Mouse (Mus musculus) heart, embryonic 11.5 days (tissue): ENCODE data around the gene Hrk. TPM values are rescaled to one million over a fixed set of nuclear protein-coding genes. Genes with fewer than 3 reads are reported as not detected.

Experiments
- ATAC-seq: fragments of 200-750 bp; cut with Nextera tagmentation; replicated peaks from 2 replicates; pipeline ENCODE4 v1.8.0; 2017; ENCODE audit warnings: moderate library complexity; ENCODE audit not compliant: insufficient number of reproducible peaks, low FRiP score, low TSS enrichment
- H3K27ac ChIP-seq: fragments of 300-500 bp; sonication (generic); 2 replicates; pipeline ENCODE4 v1.5.1; 2014; ENCODE audit warnings: mild to moderate bottlenecking, low read depth, low read length
- H3K27me3 ChIP-seq: fragments of 300-500 bp; sonication (generic); 2 replicates; pipeline ENCODE4 v1.6.1; 2014; ENCODE audit warnings: mild to moderate bottlenecking, low read length, mixed read lengths; ENCODE audit not compliant: control insufficient read depth, insufficient read depth
- H3K36me3 ChIP-seq: fragments of 300-500 bp; sonication (generic); 2 replicates; pipeline ENCODE4 v1.6.1; 2014; ENCODE audit warnings: mild to moderate bottlenecking, low read length, moderate library complexity, mixed read lengths; ENCODE audit not compliant: control insufficient read depth, insufficient read depth
- H3K4me1 ChIP-seq: fragments of 300-500 bp; sonication (generic); 2 replicates; pipeline ENCODE4 v1.6.1; 2014; ENCODE audit warnings: low read length; ENCODE audit not compliant: control insufficient read depth, insufficient read depth
- H3K4me2 ChIP-seq: fragments of 300-500 bp; sonication (generic); 2 replicates; pipeline ENCODE4 v1.6.1; 2014; ENCODE audit warnings: mild to moderate bottlenecking, moderate library complexity
- H3K4me3 ChIP-seq: fragments of 300-500 bp; sonication (generic); 2 replicates; pipeline ENCODE4 v1.5.1; 2014; ENCODE audit warnings: low read depth, low read length
- H3K9ac ChIP-seq: fragments of 300-500 bp; sonication (generic); 2 replicates; pipeline ENCODE4 v1.6.1; 2014; ENCODE audit warnings: mild to moderate bottlenecking, low read depth, low read length, moderate library complexity
- H3K9me3 ChIP-seq: fragments of 300-500 bp; sonication (generic); replicated peaks from 2 replicates; pipeline ENCODE4 v1.6.1; 2016; ENCODE audit warnings: low read length; ENCODE audit not compliant: control insufficient read depth
- WGBS: fragments of 180-500 bp; shearing (Covaris S2); extraction: QIAGEN DNeasy Blood & Tissue Kit; methylation state at CpG from one replicate; pipeline ENCODE4 v1.1.7; 2014; ENCODE audit not compliant: insufficient replicate concordance; 5-methylcytosine and 5-hydroxymethylcytosine counted together
- polyA plus RNA-seq: library from polyadenylated mRNA; unstranded; fragments of >200 nt; fragmentation: Nextera tagmentation; extraction: Ambion mirVana; gene quantifications from 2 replicates; pipeline ENCODE4 v1.2.1, GENCODE M21; 2014

Gene Hrk
- polyA plus RNA-seq, 1 experiment from 2014 or later = not detected

DNA sequence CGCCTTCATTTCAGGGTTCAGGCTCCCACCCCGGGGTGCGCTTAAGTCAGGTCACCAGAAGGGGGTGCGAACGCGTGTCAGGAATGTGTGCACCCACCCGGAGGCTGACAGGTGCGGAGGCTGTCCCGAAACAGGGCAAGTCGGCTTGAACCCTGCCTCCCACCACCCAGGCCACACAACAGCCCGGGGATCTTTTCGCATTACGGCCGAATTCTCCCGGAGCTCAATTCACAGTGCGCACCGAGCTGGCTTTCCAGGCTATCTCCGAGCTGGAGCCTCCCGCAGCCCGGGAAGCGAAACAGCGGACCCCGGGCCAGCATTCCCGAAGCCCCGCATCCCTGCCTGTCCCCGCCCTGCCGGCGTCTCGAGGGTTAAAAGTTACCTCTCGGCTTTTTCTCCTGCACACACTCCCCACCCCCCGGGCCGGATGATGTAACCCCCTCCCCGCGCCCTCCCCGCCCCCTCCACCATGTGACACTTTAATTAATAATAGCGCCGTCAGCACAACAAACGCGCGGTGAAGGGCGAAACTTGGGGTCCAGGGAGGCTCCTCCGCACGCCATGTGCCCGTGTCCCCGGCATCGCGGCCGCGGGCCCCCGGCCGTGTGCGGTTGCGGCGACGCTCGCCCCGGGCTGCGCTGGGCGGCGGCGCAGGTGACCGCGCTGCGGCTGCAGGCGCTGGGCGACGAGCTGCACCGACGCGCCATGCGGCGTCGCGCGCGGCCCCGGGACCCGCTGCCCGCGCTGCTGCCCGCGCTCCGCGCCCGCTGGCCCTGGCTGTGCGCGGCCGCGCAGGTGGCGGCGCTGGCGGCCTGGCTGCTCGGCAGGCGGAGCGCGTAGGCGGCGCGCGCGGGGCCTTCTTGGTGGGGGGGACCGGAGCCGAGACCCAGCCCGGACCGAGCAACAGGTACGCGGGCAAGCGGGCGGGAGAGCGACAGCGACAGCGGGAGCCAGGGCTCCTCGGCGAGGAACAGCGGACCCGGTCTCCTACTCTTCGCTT, 5.1 kb downstream of the Hrk start:
- WGBS = under 1% methylated on average over 97 of the region's 117 CpGs
- H3K4me2 ChIP-seq = peak overlapping the region; percentile 98
- no peaks in the 10 kb centered on the region for H3K9me3 ChIP-seq
- H3K4me3 ChIP-seq = peak overlapping the region; percentile 55
- peaks cover 15% of the 10 kb centered on the region for H3K4me1 ChIP-seq
- ATAC-seq = no peak
- peak overlapping the region; percentile 43; the same call in 1 of the 2 replicates for H3K9ac ChIP-seq
- H3K27me3 ChIP-seq = peaks cover 80% of the 10 kb centered on the region
- H3K36me3 ChIP-seq = no peaks in the 10 kb centered on the region
- no peak overlapping the region for H3K27ac ChIP-seq

DNA sequence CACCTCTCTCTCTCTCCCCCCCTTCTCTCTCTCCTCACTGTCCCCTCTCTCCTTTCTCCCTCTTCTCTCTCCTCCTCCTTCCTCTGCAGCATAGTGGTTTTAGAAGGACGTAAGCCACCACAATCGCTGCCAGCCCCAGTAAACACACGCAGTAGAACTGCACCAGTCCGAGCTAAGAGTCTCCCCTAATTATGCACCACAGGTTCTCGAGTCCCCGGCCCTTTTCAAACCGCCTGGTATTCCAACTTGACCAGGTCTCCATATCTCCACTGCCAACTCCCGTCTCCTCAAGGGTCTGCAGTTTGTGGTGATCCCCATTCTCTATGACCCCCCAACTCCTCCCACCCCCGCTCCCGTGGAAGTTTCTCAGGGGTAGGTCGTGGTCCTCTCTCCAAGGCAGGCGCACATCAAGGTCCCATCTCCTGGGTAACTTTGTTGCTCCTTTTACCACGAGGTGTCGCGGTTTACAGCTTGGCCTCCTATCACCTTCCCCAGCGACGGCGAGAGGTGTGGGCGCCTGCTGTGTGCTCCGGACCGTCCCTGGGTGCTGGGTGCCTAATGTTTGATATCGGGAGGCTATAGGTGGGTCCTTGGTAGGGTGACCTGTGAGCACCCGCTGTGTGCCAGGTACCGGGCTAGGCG, 6.6 kb downstream of the Hrk start:
- WGBS = under 1% methylated on average over 25 of the region's 25 CpGs
- Histone ChIP-seq H3K27me3 (peaks cover 83% of the 10 kb centered on the region), H3K9ac (no peak overlapping the region), H3K9me3 (peaks cover 3% of the 10 kb centered on the region), H3K27ac (no peak overlapping the region), H3K36me3 (no peaks in the 10 kb centered on the region), H3K4me3 (peak overlapping the region; percentile 44), H3K4me1 (peaks cover 15% of the 10 kb centered on the region), H3K4me2 (peak overlapping the region; percentile 73)
- no peak for ATAC-seq

DNA sequence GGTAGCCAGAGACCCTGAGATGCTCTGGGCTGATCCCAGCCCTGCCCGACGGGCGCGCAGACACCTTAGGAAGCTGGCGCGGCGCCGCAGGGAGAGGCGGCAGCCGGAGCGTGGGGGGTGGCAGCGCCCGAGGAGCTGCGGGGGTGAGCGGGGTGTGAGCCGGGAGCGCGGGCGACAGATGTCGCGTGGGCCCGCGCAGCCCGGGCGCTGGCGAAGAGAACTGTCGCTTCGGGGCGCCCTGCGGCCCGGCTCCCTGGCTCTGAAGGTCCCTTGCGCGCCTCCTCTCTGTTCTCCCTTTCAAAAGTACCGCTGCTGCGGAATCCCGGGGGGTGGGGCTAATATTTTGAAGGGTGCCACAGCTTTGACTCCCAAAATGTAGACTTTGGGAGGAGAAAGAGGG, 7.2 kb downstream of the Hrk start:
- WGBS = under 1% methylated on average over 35 of the region's 36 CpGs
- H3K4me2 ChIP-seq = peak overlapping the region; percentile 73
- peak overlapping the region; percentile 39; the same call in 1 of the 2 replicates for H3K9ac ChIP-seq
- peaks cover 3% of the 10 kb centered on the region for H3K9me3 ChIP-seq
- no peak for ATAC-seq
- H3K4me1 ChIP-seq = peaks cover 15% of the 10 kb centered on the region
- peak overlapping the region; percentile 44 for H3K4me3 ChIP-seq
- H3K27ac ChIP-seq = no peak overlapping the region
- peaks cover 80% of the 10 kb centered on the region for H3K27me3 ChIP-seq
- H3K36me3 ChIP-seq = no peaks in the 10 kb centered on the region

DNA sequence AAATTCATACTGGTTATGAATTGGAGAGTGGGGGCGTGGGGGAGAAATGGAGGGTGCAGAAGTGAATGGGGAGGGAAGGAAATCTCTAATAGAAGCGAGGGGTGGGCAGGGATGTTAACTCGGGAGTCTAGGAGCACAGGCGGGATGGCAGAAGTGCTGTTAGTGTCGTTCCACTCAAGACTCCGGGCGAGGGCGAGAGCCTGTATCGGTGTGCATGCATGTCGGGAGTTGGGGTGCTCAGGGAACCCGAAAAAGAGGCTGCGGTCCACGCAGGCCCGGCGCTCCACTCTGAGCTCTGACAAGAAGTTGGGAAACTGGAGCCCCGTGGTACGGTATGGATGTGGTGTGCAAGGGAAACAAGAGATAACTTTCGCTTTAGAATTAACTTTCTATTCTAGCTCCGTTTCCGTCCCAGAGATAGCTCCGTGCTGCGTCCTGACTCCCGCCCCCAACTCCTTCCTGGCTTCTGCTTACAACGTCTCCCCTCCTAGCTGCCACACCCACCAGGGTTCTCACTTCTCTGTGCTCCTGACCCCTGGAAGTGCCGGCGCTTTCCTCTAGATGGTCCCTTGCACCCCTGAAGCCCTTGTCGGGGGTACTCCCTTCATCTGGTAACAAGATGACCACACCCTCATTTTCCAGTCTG, 7.8 kb downstream of the Hrk start:
- no peak for ATAC-seq
- under 1% methylated on average over 27 of the region's 27 CpGs for WGBS

DNA sequence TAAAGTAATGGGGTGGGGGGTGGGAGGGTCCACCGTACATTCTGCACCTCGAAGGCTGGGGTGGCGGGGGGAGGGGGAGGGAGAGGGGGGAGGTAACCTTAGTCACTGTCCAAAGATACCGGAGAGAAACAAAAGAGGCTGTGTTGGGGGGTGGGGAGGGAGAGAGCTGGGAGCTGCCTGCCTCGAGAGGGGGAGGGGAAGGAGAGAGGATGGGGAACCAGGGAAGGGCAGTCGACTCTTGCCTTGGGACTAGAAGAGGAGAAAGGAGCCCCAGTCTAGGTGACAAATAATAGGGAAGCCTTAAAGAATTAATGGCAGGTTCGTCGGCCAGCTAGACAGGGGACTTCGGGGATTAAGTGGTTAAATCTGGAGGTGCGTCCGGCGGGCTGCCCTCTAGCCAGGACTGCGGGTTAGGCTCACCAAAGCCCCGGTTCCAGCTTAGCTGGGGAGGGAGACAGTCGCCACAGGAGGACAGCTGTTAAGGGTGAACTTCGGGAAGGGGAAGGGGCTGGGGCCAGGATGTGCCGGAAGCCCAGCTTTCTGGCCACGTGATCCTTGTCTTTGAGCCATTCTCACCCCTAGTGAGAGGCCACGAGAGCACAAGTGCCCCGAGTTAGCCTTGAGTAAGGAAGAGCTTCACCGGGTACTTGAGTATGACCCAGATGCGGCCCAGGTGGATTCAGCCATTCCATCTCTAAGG, 10.0 kb downstream of the Hrk start:
- H3K9ac ChIP-seq = 0 out of 2 replicates have a peak overlapping the region, but pooled peaks have one; percentile 22
- peaks cover 12% of the 10 kb centered on the region for H3K4me1 ChIP-seq
- no peak for ATAC-seq
- H3K4me2 ChIP-seq = peak overlapping the region; percentile 63
- peak overlapping the region; percentile 32 for H3K4me3 ChIP-seq
- peaks cover 63% of the 10 kb centered on the region for H3K27me3 ChIP-seq
- H3K9me3 ChIP-seq = peaks cover 3% of the 10 kb centered on the region
- no peaks in the 10 kb centered on the region for H3K36me3 ChIP-seq
- 1% methylated on average over 22 of the region's 22 CpGs for WGBS
- H3K27ac ChIP-seq = no peak overlapping the region

More for the DNA sequence above, 7.8 kb downstream of the Hrk start:
- H3K4me3 ChIP-seq = peak overlapping the region; percentile 44
- H3K9ac ChIP-seq = 0 out of 2 replicates have a peak overlapping the region, but pooled peaks have one; percentile 39
- no peaks in the 10 kb centered on the region for H3K36me3 ChIP-seq
- peaks cover 76% of the 10 kb centered on the region for H3K27me3 ChIP-seq
- H3K4me2 ChIP-seq = peak overlapping the region; percentile 73
- H3K9me3 ChIP-seq = peaks cover 3% of the 10 kb centered on the region
- H3K4me1 ChIP-seq = peaks cover 15% of the 10 kb centered on the region
- H3K27ac ChIP-seq = no peak overlapping the region

DNA sequence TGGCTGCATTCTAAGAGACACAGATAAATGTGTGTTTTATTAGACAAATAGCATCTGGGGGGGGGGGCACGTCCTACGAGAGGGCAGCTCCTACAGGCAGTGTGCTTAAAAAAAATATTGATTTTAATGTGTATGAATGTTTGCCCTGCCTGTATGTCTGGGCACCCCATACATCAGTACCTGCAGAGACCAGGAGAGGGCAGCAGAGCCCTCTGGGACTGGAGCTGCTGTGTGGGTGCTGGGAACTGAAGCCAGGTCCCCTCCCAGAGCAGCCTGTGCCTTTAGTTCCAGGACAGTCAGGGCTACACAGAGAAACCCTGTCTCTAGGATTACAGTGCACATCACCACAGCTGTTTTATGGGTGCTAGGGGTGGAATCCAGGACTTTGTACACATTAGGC, 10.7 kb downstream of the Hrk start:
- ATAC-seq = no peak

DNA sequence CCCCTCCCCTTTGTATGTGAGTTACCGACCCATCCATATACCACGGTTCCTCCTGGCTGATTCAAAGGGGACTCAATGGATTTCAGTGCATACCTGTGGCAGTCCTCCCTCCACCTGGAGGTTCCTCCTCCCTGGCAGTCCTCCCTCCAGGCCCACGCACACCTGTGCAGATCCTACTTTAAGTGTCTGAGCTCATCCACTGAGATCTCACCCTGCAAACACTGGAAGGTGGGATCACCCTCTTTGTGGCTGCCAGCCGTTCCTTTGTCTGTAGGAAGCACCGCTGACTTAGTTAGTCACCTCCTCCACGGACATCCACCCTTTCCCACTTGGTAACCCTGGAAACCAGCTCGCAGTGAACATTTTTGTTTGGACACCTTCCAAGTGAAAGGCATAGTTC, 13.2 kb downstream of the Hrk start:
- no peak overlapping the region for H3K27ac ChIP-seq
- ATAC-seq = no peak
- no peaks in the 10 kb centered on the region for H3K36me3 ChIP-seq
- H3K4me3 ChIP-seq = no peak overlapping the region
- H3K4me2 ChIP-seq = no peak overlapping the region
- 61% methylated on average over 7 of the region's 7 CpGs for WGBS
- no peak overlapping the region for H3K9ac ChIP-seq
- H3K9me3 ChIP-seq = peaks cover 3% of the 10 kb centered on the region
- H3K4me1 ChIP-seq = peaks cover 4% of the 10 kb centered on the region; the same call in 1 of the 2 replicates
- peaks cover 32% of the 10 kb centered on the region for H3K27me3 ChIP-seq

More for the DNA sequence above, 10.7 kb downstream of the Hrk start:
- H3K4me2 ChIP-seq = peak overlapping the region; percentile 63; the same call in 1 of the 2 replicates
- 43% methylated on average over 2 of the region's 2 CpGs for WGBS
- H3K36me3 ChIP-seq = no peaks in the 10 kb centered on the region
- peaks cover 10% of the 10 kb centered on the region for H3K4me1 ChIP-seq
- H3K27me3 ChIP-seq = peaks cover 56% of the 10 kb centered on the region
- no peak overlapping the region for H3K27ac ChIP-seq
- H3K4me3 ChIP-seq = no peak overlapping the region
- no peak overlapping the region for H3K9ac ChIP-seq
- peaks cover 3% of the 10 kb centered on the region for H3K9me3 ChIP-seq
